Mouse (Mus musculus) neural tube, embryonic 13.5 days (tissue): ENCODE measurements at regions not wholly inside any gene's neighbourhood (a gene's known extent, or its start where the extent isn't known, plus 50 kb on each side); places are given as distances from the start of the nearest gene placed in this dataset.

Experiments used
- ATAC-seq: fragments of 200-750 bp; cut with Nextera tagmentation; 2 replicates; pipeline ENCODE4 v1.8.0; 2017; ENCODE audit warnings: low read depth, mild to moderate bottlenecking, moderate TSS enrichment, moderate library complexity
- H3K27ac ChIP-seq: fragments of 300-500 bp; sonication (generic); replicated peaks from 2 replicates; pipeline ENCODE4 v1.5.1; 2015; ENCODE audit warnings: moderate library complexity, mild to moderate bottlenecking, inconsistent platforms
- H3K27me3 ChIP-seq: fragments of 300-500 bp; sonication (generic); 2 replicates; pipeline ENCODE4 v1.6.1; 2015; ENCODE audit warnings: mild to moderate bottlenecking, inconsistent platforms
- H3K36me3 ChIP-seq: fragments of 300-500 bp; sonication (generic); 2 replicates; pipeline ENCODE4 v1.6.1; 2015; ENCODE audit warnings: mild to moderate bottlenecking, inconsistent platforms
- H3K4me1 ChIP-seq: fragments of 300-500 bp; sonication (generic); replicated peaks from 2 replicates; pipeline ENCODE4 v1.6.1; 2015; ENCODE audit warnings: inconsistent platforms
- H3K4me2 ChIP-seq: fragments of 300-500 bp; sonication (generic); 2 replicates; pipeline ENCODE4 v1.6.1; 2015; ENCODE audit warnings: inconsistent platforms, mild to moderate bottlenecking, moderate library complexity
- H3K4me3 ChIP-seq: fragments of 300-500 bp; sonication (generic); 2 replicates; pipeline ENCODE4 v1.5.1; 2015; ENCODE audit warnings: mild to moderate bottlenecking, inconsistent platforms
- H3K9ac ChIP-seq: fragments of 300-500 bp; sonication (generic); 2 replicates; pipeline ENCODE4 v1.6.1; 2015; ENCODE audit warnings: moderate library complexity, mild to moderate bottlenecking, inconsistent platforms
- H3K9me3 ChIP-seq: fragments of 300-500 bp; sonication (generic); 2 replicates; pipeline ENCODE4 v1.6.1; 2016; ENCODE audit warnings: inconsistent platforms
- WGBS: fragments of 180-500 bp; shearing (Covaris S2); methylation state at CpG from one replicate; pipeline ENCODE4 v1.1.7; 2015; 5-methylcytosine and 5-hydroxymethylcytosine counted together

GRCm38 (mm10) chr2:173334856-173335595 lies 58.7 kb upstream of the Pmepa1 start:
- H3K9ac ChIP-seq: peak overlapping the region; percentile 34; the same call in 1 of the 2 replicates
- no peak overlapping the region for H3K4me2 ChIP-seq
- H3K4me1 ChIP-seq: peaks cover 48% of the 10 kb centered on the region
- H3K4me3 ChIP-seq: no peak overlapping the region
- WGBS: 22% methylated on average over 15 of the region's 15 CpGs
- H3K27me3 ChIP-seq: peaks cover 2% of the 10 kb centered on the region; the same call in 1 of the 2 replicates
- no peaks in the 10 kb centered on the region for H3K36me3 ChIP-seq
- ATAC-seq: no peak
- H3K9me3 ChIP-seq: no peaks in the 10 kb centered on the region
- H3K27ac ChIP-seq: peak overlapping the region; percentile 62

GRCm38 (mm10) chr2:173335859-173336258 lies 59.5 kb upstream of the Pmepa1 start:
- no peak for ATAC-seq
- Histone ChIP-seq H3K9me3 (no peaks in the 10 kb centered on the region), H3K27ac (peak overlapping the region; percentile 62), H3K36me3 (no peaks in the 10 kb centered on the region), H3K9ac (peak overlapping the region; percentile 34; the same call in 1 of the 2 replicates), H3K4me1 (peaks cover 57% of the 10 kb centered on the region), H3K27me3 (peaks cover 2% of the 10 kb centered on the region; the same call in 1 of the 2 replicates), H3K4me2 (no peak overlapping the region), H3K4me3 (no peak overlapping the region)
- WGBS: 17% methylated on average over 10 of the region's 10 CpGs

GRCm38 (mm10) chr2:173337666-173338065 lies 61.3 kb upstream of the Pmepa1 start:
- WGBS: 81% methylated on average over 5 of the region's 5 CpGs
- H3K4me1 ChIP-seq: peaks cover 75% of the 10 kb centered on the region
- ATAC-seq: no peak
- H3K36me3 ChIP-seq: no peaks in the 10 kb centered on the region
- H3K4me2 ChIP-seq: no peak overlapping the region
- peaks cover 2% of the 10 kb centered on the region; the same call in 1 of the 2 replicates for H3K27me3 ChIP-seq
- H3K4me3 ChIP-seq: no peak overlapping the region
- no peaks in the 10 kb centered on the region for H3K9me3 ChIP-seq
- H3K9ac ChIP-seq: no peak overlapping the region
- H3K27ac ChIP-seq: no peak overlapping the region

GRCm38 (mm10) chr2:173338671-173339070 lies 62.3 kb upstream of the Pmepa1 start:
- WGBS: 28% methylated on average over 5 of the region's 5 CpGs
- Histone ChIP-seq H3K4me1 (peaks cover 85% of the 10 kb centered on the region), H3K9ac (peak overlapping the region; percentile 13; the same call in 1 of the 2 replicates), H3K9me3 (no peaks in the 10 kb centered on the region), H3K36me3 (no peaks in the 10 kb centered on the region), H3K27ac (peak overlapping the region; percentile 90; the same call in 1 of the 2 replicates), H3K4me3 (no peak overlapping the region), H3K4me2 (no peak overlapping the region), H3K27me3 (peaks cover 2% of the 10 kb centered on the region; the same call in 1 of the 2 replicates)
- no peak for ATAC-seq

- Histone ChIP-seq H3K4me1 (peaks cover 81% of the 10 kb centered on the region), H3K36me3 (no peaks in the 10 kb centered on the region), H3K27me3 (no peaks in the 10 kb centered on the region; the same call in 1 of the 2 replicates), H3K9ac (no peak overlapping the region), H3K4me3 (no peak overlapping the region), H3K4me2 (no peak overlapping the region), H3K27ac (peak overlapping the region; percentile 90), H3K9me3 (no peaks in the 10 kb centered on the region)
- 46% methylated on average over 3 of the region's 3 CpGs for WGBS
- ATAC-seq: no peak
Observed at GRCm38 (mm10) chr2:173339211-173339610, 62.9 kb upstream of the Pmepa1 start.

- peak overlapping the region; percentile 46 for H3K4me2 ChIP-seq
- peak; percentile 83 for ATAC-seq
- peaks cover 72% of the 10 kb centered on the region for H3K4me1 ChIP-seq
- no peaks in the 10 kb centered on the region for H3K9me3 ChIP-seq
- H3K4me3 ChIP-seq: peak overlapping the region; percentile 17
- H3K36me3 ChIP-seq: no peaks in the 10 kb centered on the region
- H3K27me3 ChIP-seq: no peaks in the 10 kb centered on the region
- WGBS: 1% methylated on average over 26 of the region's 26 CpGs
- H3K27ac ChIP-seq: peak overlapping the region; percentile 90
- no peak overlapping the region for H3K9ac ChIP-seq
Observed at GRCm38 (mm10) chr2:173340044-173340601, 63.8 kb upstream of the Pmepa1 start.

- Histone ChIP-seq H3K27ac (no peak overlapping the region; the same call in 1 of the 2 replicates), H3K4me1 (peaks cover 56% of the 10 kb centered on the region), H3K36me3 (no peaks in the 10 kb centered on the region), H3K4me2 (0 out of 2 replicates have a peak overlapping the region, but pooled peaks have one; percentile 1), H3K9ac (no peak overlapping the region), H3K4me3 (no peak overlapping the region), H3K27me3 (no peaks in the 10 kb centered on the region), H3K9me3 (no peaks in the 10 kb centered on the region)
- ATAC-seq: no peak; the same call in 1 of the 2 replicates
- 28% methylated on average over 16 of the region's 16 CpGs for WGBS
Observed at GRCm38 (mm10) chr2:173342605-173343260, 66.4 kb upstream of the Pmepa1 start.

- H3K4me3 ChIP-seq: no peak overlapping the region
- ATAC-seq: no peak
- no peaks in the 10 kb centered on the region for H3K36me3 ChIP-seq
- no peak overlapping the region for H3K9ac ChIP-seq
- 90% methylated on average over 2 of the region's 2 CpGs for WGBS
- no peaks in the 10 kb centered on the region for H3K9me3 ChIP-seq
- H3K27me3 ChIP-seq: no peaks in the 10 kb centered on the region
- peaks cover 51% of the 10 kb centered on the region for H3K4me1 ChIP-seq
- no peak overlapping the region for H3K4me2 ChIP-seq
- H3K27ac ChIP-seq: no peak overlapping the region
Observed at GRCm38 (mm10) chr2:173343665-173344064, 67.3 kb upstream of the Pmepa1 start.

- 93% methylated on average over 5 of the region's 5 CpGs for WGBS
- H3K4me1 ChIP-seq: peaks cover 46% of the 10 kb centered on the region
- H3K27ac ChIP-seq: no peak overlapping the region
- no peaks in the 10 kb centered on the region for H3K9me3 ChIP-seq
- H3K9ac ChIP-seq: no peak overlapping the region
- H3K27me3 ChIP-seq: no peaks in the 10 kb centered on the region
- no peaks in the 10 kb centered on the region for H3K36me3 ChIP-seq
- no peak overlapping the region for H3K4me2 ChIP-seq
- H3K4me3 ChIP-seq: no peak overlapping the region
- ATAC-seq: no peak
Observed at GRCm38 (mm10) chr2:173344221-173344620, 67.9 kb upstream of the Pmepa1 start.

- Histone ChIP-seq H3K27me3 (no peaks in the 10 kb centered on the region), H3K27ac (no peak overlapping the region), H3K36me3 (no peaks in the 10 kb centered on the region), H3K4me2 (no peak overlapping the region), H3K9me3 (no peaks in the 10 kb centered on the region), H3K4me1 (peaks cover 26% of the 10 kb centered on the region), H3K4me3 (no peak overlapping the region), H3K9ac (no peak overlapping the region)
- 74% methylated on average over 11 of the region's 11 CpGs for WGBS
- ATAC-seq: no peak
Observed at GRCm38 (mm10) chr2:173347341-173347740, 71.0 kb upstream of the Pmepa1 start.

GRCm38 (mm10) chr2:173348757-173349156 lies 72.4 kb upstream of the Pmepa1 start:
- ATAC-seq: no peak
- H3K36me3 ChIP-seq: no peaks in the 10 kb centered on the region
- no peak overlapping the region for H3K9ac ChIP-seq
- H3K4me3 ChIP-seq: no peak overlapping the region
- H3K4me2 ChIP-seq: no peak overlapping the region
- H3K9me3 ChIP-seq: no peaks in the 10 kb centered on the region
- no peak overlapping the region for H3K27ac ChIP-seq
- H3K4me1 ChIP-seq: peaks cover 25% of the 10 kb centered on the region
- H3K27me3 ChIP-seq: no peaks in the 10 kb centered on the region
- 82% methylated on average over 3 of the region's 3 CpGs for WGBS

GRCm38 (mm10) chr2:173349510-173349909 lies 73.2 kb upstream of the Pmepa1 start:
- Histone ChIP-seq H3K9ac (no peak overlapping the region), H3K27ac (no peak overlapping the region), H3K36me3 (no peaks in the 10 kb centered on the region), H3K9me3 (no peaks in the 10 kb centered on the region), H3K27me3 (no peaks in the 10 kb centered on the region), H3K4me1 (peaks cover 31% of the 10 kb centered on the region), H3K4me2 (no peak overlapping the region), H3K4me3 (no peak overlapping the region)
- WGBS: 84% methylated on average over 9 of the region's 9 CpGs
- no peak for ATAC-seq
